Mouse (Mus musculus) adrenal gland, adult 2 months (tissue): Measurements from ENCODE around the gene Alyref. TPM values are rescaled to one million over a fixed set of nuclear protein-coding genes. Genes with fewer than 3 reads are reported as not detected.
A peak's percentile ranks its signal among the peaks of the same experiment; 100 is the strongest.

Experiments used
- DNase-seq: peaks from one replicate; pipeline ENCODE4 v3.0.0; 2021
- microRNA-seq, 2 experiments: library from miRNA; unstranded; fragments of <30 nt; microRNA quantifications; one replicate each; pipeline ENCODE4 v1.2.0; 2021
- polyA plus RNA-seq: library from polyadenylated mRNA; depleted of rRNA; stranded (reverse); fragments of >200 nt; gene quantifications from 2 replicates; pipeline ENCODE4 v1.2.3, GENCODE M21; 2012; rRNA removed
- total RNA-seq, 2 experiments: library from RNA; stranded (reverse); gene quantifications; 2 replicates each; pipeline ENCODE4 v1.2.3; 2021

Alyref gene
- total and polyA plus RNA-seq, 3 experiments: 12.6 to 97.9 (median 85.5) TPM

GRCm38 (mm10) chr11:120542376-120542775, 55.8 kb downstream of the Alyref start:
- peak; percentile 28 for DNase-seq

Small RNAs within 50 kb of the gene (microRNA-seq; reads per million reads assigned to microRNA genes)
- gene Mir6936: 0 to 0.83 reads per million in 2 experiments

Other genes starting within 250 kb of the Alyref start
Only the 30 nearest of the 35 such genes appear.
- gene Nploc4, start 160.7 kb downstream of the Alyref start, total RNA-seq: 100 to 1,000 TPM in 1 of 2 experiments, 10 to 100 TPM in 1; 76.6 to 108 TPM
- 129 and 132 TPM in 2 replicates for gene Nploc4, start 160.7 kb downstream of the Alyref start, polyA plus RNA-seq
- 1 to 10 TPM in 1 of 2 experiments, not detected in 1; 3.4 TPM for gene Tspan10, start 155.7 kb downstream of the Alyref start, total RNA-seq
- gene Tspan10, start 155.7 kb downstream of the Alyref start, polyA plus RNA-seq: 0.06 TPM in 1 of 2 replicates, not detected in the other
- gene Pde6g, start 144.9 kb downstream of the Alyref start, total RNA-seq: under 1 TPM in 1 of 2 experiments, not detected in 1; 0.31 TPM
- 0.48 and 0.49 TPM in 2 replicates for gene Pde6g, start 144.9 kb downstream of the Alyref start, polyA plus RNA-seq
- gene Oxld1, start 140.3 kb downstream of the Alyref start, total RNA-seq: 10 to 100 TPM; 25.8 to 37.1 TPM
- 48.7 and 81.2 TPM in 2 replicates for gene Oxld1, start 140.3 kb downstream of the Alyref start, polyA plus RNA-seq
- 10 to 100 TPM; 24.6 to 33.0 TPM for gene Ccdc137, start 140.2 kb downstream of the Alyref start, total RNA-seq
- gene Ccdc137, start 140.2 kb downstream of the Alyref start, polyA plus RNA-seq: 8.3 and 12.0 TPM in 2 replicates
- 10 to 100 TPM; 21.4 to 27.2 TPM for gene Arl16, start 130.8 kb downstream of the Alyref start, total RNA-seq
- gene Arl16, start 130.8 kb downstream of the Alyref start, polyA plus RNA-seq: 23.2 and 27.2 TPM in 2 replicates
- gene Mrpl12, start 113.8 kb downstream of the Alyref start, total RNA-seq: 100 to 1,000 TPM; 107 to 146 TPM
- 163 and 185 TPM in 2 replicates for gene Mrpl12, start 113.8 kb downstream of the Alyref start, polyA plus RNA-seq
- 100 to 1,000 TPM; 103 to 116 TPM for gene Slc25a10, start 106.5 kb downstream of the Alyref start, total RNA-seq
- 400 and 531 TPM in 2 replicates for gene Slc25a10, start 106.5 kb downstream of the Alyref start, polyA plus RNA-seq
- 1 to 10 TPM; 1.5 to 1.7 TPM for gene Gcgr, start 67.7 kb downstream of the Alyref start, total RNA-seq
- 2.1 and 2.5 TPM in 2 replicates for gene Gcgr, start 67.7 kb downstream of the Alyref start, polyA plus RNA-seq
- gene Mcrip1, start 48.6 kb downstream of the Alyref start, total RNA-seq: 10 to 100 TPM; 56.9 to 65.8 TPM
- gene Mcrip1, start 48.6 kb downstream of the Alyref start, polyA plus RNA-seq: 136 and 157 TPM in 2 replicates
- under 1 TPM; 0.40 to 0.79 TPM for gene Ppp1r27, start 47.2 kb downstream of the Alyref start, total RNA-seq
- gene Ppp1r27, start 47.2 kb downstream of the Alyref start, polyA plus RNA-seq: 0.83 and 1.2 TPM in 2 replicates
- 100 to 1,000 TPM; 462 to 524 TPM for gene P4hb, start 25.1 kb downstream of the Alyref start, total RNA-seq
- 108 and 126 TPM in 2 replicates for gene P4hb, start 25.1 kb downstream of the Alyref start, polyA plus RNA-seq
- gene Arhgdia, start 16.7 kb downstream of the Alyref start, total RNA-seq: 100 to 1,000 TPM; 355 to 386 TPM
- gene Arhgdia, start 16.7 kb downstream of the Alyref start, polyA plus RNA-seq: 712 and 786 TPM in 2 replicates
- 10 to 100 TPM; 82.8 to 85.9 TPM for gene Anapc11, start 56 bp upstream of the Alyref start, total RNA-seq
- 183 and 187 TPM in 2 replicates for gene Anapc11, start 56 bp upstream of the Alyref start, polyA plus RNA-seq
- under 1 TPM; 0.61 to 0.62 TPM for gene Npb, start 10.1 kb upstream of the Alyref start, total RNA-seq
- gene Npb, start 10.1 kb upstream of the Alyref start, polyA plus RNA-seq: 1.6 and 2.3 TPM in 2 replicates
- gene Pcyt2, start 19.6 kb upstream of the Alyref start, total RNA-seq: 100 to 1,000 TPM; 201 to 344 TPM
- 460 and 610 TPM in 2 replicates for gene Pcyt2, start 19.6 kb upstream of the Alyref start, polyA plus RNA-seq
- gene Sirt7, start 26.9 kb upstream of the Alyref start, total RNA-seq: 10 to 100 TPM; 54.2 to 69.5 TPM
- 109 and 128 TPM in 2 replicates for gene Sirt7, start 26.9 kb upstream of the Alyref start, polyA plus RNA-seq
- gene Mafg, start 35.2 kb upstream of the Alyref start, total RNA-seq: 10 to 100 TPM; 48.1 to 60.7 TPM
- 54.3 and 66.9 TPM in 2 replicates for gene Mafg, start 35.2 kb upstream of the Alyref start, polyA plus RNA-seq
- 1 to 10 TPM; 1.0 to 1.9 TPM for gene Pycr1, start 45.4 kb upstream of the Alyref start, total RNA-seq
- 3.5 and 3.6 TPM in 2 replicates for gene Pycr1, start 45.4 kb upstream of the Alyref start, polyA plus RNA-seq
- 1 to 10 TPM in 1 of 2 experiments, not detected in 1; 1.0 TPM for gene Myadml2, start 49.8 kb upstream of the Alyref start, total RNA-seq
- 0.11 and 0.59 TPM in 2 replicates for gene Myadml2, start 49.8 kb upstream of the Alyref start, polyA plus RNA-seq
- gene Notum, start 62.8 kb upstream of the Alyref start, total RNA-seq: 1 to 10 TPM; 2.8 to 8.1 TPM
- gene Notum, start 62.8 kb upstream of the Alyref start, polyA plus RNA-seq: 7.4 and 9.3 TPM in 2 replicates
- gene Aspscr1, start 74.6 kb upstream of the Alyref start, total RNA-seq: 10 to 100 TPM; 74.9 to 84.1 TPM
- 124 and 125 TPM in 2 replicates for gene Aspscr1, start 74.6 kb upstream of the Alyref start, polyA plus RNA-seq
- 10 to 100 TPM; 54.0 to 63.5 TPM for gene Cenpx, start 115.4 kb upstream of the Alyref start, total RNA-seq
- 86.0 and 90.2 TPM in 2 replicates for gene Cenpx, start 115.4 kb upstream of the Alyref start, polyA plus RNA-seq
- gene Lrrc45, start 115.6 kb upstream of the Alyref start, total RNA-seq: 10 to 100 TPM; 21.9 to 25.3 TPM
- gene Lrrc45, start 115.6 kb upstream of the Alyref start, polyA plus RNA-seq: 34.2 and 40.1 TPM in 2 replicates
- gene Rac3, start 123.1 kb upstream of the Alyref start, total RNA-seq: 10 to 100 TPM; 13.7 to 15.9 TPM
- 21.1 and 25.6 TPM in 2 replicates for gene Rac3, start 123.1 kb upstream of the Alyref start, polyA plus RNA-seq
- gene Dcxr, start 128.9 kb upstream of the Alyref start, total RNA-seq: 100 to 1,000 TPM in 1 of 2 experiments, 10 to 100 TPM in 1; 41.4 to 122 TPM
- 136 and 150 TPM in 2 replicates for gene Dcxr, start 128.9 kb upstream of the Alyref start, polyA plus RNA-seq
- gene Cbr2, start 133.7 kb upstream of the Alyref start, total RNA-seq: 10 to 100 TPM in 1 of 2 experiments, 1 to 10 TPM in 1; 8.3 to 10.6 TPM
- 52.6 and 54.2 TPM in 2 replicates for gene Cbr2, start 133.7 kb upstream of the Alyref start, polyA plus RNA-seq
- gene Hmga1b, start 164.4 kb upstream of the Alyref start, total RNA-seq: 10 to 100 TPM in 1 of 2 experiments, 1 to 10 TPM in 1; 5.5 to 12.3 TPM
- gene Hmga1b, start 164.4 kb upstream of the Alyref start, polyA plus RNA-seq: 2.8 and 6.6 TPM in 2 replicates
- gene Rfng, start 185.8 kb upstream of the Alyref start, total RNA-seq: 10 to 100 TPM; 18.3 to 20.9 TPM
- gene Rfng, start 185.8 kb upstream of the Alyref start, polyA plus RNA-seq: 91.6 and 95.4 TPM in 2 replicates
- 100 to 1,000 TPM; 113 to 141 TPM for gene Gps1, start 185.9 kb upstream of the Alyref start, total RNA-seq
- 161 and 178 TPM in 2 replicates for gene Gps1, start 185.9 kb upstream of the Alyref start, polyA plus RNA-seq